In the genomic region with DNA sequence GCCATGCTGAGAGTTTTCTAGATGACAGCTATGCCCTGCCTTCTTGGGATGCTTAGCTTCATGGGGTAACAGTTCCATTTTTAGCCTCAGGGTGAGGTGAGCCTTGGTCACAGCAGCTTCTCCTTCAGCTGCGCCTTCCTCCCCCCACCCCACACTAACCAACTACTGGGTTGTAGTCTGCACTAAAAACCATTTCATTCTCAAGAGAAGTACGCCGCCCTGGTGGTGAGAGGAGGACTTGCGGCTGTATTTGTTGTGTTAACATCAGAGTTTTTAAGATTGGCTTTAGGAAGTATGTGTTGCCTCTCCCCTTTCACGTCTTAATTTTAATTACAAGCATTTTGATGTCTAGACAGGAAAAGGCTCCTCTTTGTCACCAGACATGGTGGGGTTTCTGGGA, we compare ENCODE assay signal across 8 mouse cellular contexts. TPM values are rescaled to one million over a fixed set of nuclear protein-coding genes. Genes with fewer than 3 reads are reported as not detected.
DNase-seq lines count a peak whose midpoint lies in the region; ATAC-seq lines count a peak whose summit lies in the region.

No protein-coding gene starts in this region.

- peak; percentile 47 for ATAC-seq in hematopoietic stem cell, adult 5-6 weeks (replicated peaks in 1 of 2; ENCODE audit: insufficient read depth in 1 of 2, low FRiP score in 2 of 2, low TSS enrichment in 1 of 2, low read depth in 1 of 2, poor library complexity in 2 of 2, severe bottlenecking in 2 of 2)

- DNase-seq in heart, adult 8-10 months (ENCODE audit: low spot score): peak; percentile 24
- DNase-seq in heart, adult 9 months (ENCODE audit: low spot score in 2 of 2): no peak
- peak; percentile 50 to 64 for DNase-seq in B cell, adult 2 months
- DNase-seq in ZHBTc4 (ENCODE audit: low read depth, low spot score): peak; percentile 72
- DNase-seq in natural killer cell, adult 2 months (ENCODE audit: low spot score in 2 of 2): peak; percentile 10 to 33
- no peak for DNase-seq in yolk sac, embryonic 10.5 days (ENCODE audit: low spot score)
- no peak for DNase-seq in left cerebral cortex, postnatal 4 days

- intact Hi-C loops in left cerebral cortex, postnatal 4 days (cut with DNase I): no loop called here

RNA-seq across cellular contexts. Expression of a gene that starts 18.6 kb away (rescaled TPM):
- under 1 TPM; 0.22 to 0.57 (median 0.48) TPM for total RNA-seq in heart, adult 8-10 months (2022)
- total RNA-seq in hematopoietic stem cell, adult 5-6 weeks (2017): 0.40 and 1.3 TPM in 2 replicates
- total RNA-seq in left cerebral cortex, postnatal 4 days (2021): 1 to 10 TPM; 1.7 to 2.2 TPM

RNA-seq across cellular contexts. Expression of a gene that starts 33.1 kb away (rescaled TPM):
- not detected for total RNA-seq in heart, adult 8-10 months (2022)
- total RNA-seq in hematopoietic stem cell, adult 5-6 weeks (2017): not detected in 2 replicates
- total RNA-seq in left cerebral cortex, postnatal 4 days (2021): not detected

RNA-seq across cellular contexts. Expression of a gene that starts 39.7 kb away (rescaled TPM):
- total RNA-seq in heart, adult 8-10 months (2022): 1 to 10 TPM in 3 of 4 experiments, under 1 TPM in 1; 0.87 to 2.2 (median 1.4) TPM
- 2.5 and 3.1 TPM in 2 replicates for total RNA-seq in hematopoietic stem cell, adult 5-6 weeks (2017)
- 1 to 10 TPM; 4.8 to 5.3 TPM for total RNA-seq in left cerebral cortex, postnatal 4 days (2021)

Comparison
In these comparisons a context has a peak if more than half of its experiments do, and no peak if none do; other contexts are left out.
1. DNase-seq: peak in heart, adult 8-10 months (single experiment), B cell, adult 2 months (2 of 2), ZHBTc4 (single experiment) and natural killer cell, adult 2 months (2 of 2); none in heart, adult 9 months (0 of 2), yolk sac, embryonic 10.5 days (single experiment) and left cerebral cortex, postnatal 4 days (single experiment).